Mouse (Mus musculus): ENCODE measurements around the gene Gm11111.

DNA sequence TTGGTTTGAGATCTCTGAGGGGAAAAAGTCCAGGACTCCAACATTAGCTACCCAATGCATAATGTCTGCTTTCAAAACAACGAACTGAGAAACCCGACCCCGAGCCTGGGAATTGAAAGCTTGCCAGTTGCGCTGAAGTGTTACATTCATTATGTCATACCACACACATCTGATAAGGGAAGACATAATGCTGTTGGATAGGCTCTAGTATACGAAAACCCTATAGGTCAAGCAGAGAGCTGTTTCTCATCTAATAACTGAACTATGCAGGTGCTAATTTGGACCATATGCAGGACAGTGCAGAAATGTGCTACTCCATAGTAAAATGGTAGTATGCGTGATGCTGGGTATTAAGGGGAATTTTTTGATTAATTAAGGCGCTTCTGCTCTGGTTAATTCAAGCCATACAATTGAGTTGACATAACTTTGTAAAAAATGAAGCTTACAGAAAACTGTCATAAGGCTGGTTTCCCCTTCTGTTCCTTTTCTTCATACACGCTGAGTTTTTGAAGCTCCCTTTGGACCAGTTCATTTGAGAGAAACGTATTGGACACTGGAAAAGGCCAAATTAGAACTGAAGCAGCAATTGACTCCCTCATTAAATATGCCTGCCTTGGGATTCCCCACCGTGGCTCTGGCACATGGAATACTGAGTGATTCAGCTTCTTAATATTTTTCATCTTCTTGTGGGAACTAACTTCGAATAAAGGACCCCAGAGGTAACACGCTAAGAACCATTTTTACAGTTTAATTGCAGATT lies 22.4 kb downstream of the Gm11111 start:
- TF ChIP-seq CTCF (IDR thresholded peaks at IDR 0.05; ENCODE audit: low read depth) (no peak), EP300 (IDR thresholded peaks at IDR 0.05; ENCODE audit: low read depth) (no peak)
